Mouse (Mus musculus) E14TG2a.4 (cell line): ENCODE measurements around the gene Rasl11a.

Experiments
- CTCF ChIP-seq: conservative IDR thresholded peaks from 2 replicates; pipeline ENCODE4 v1.5.1; 2014; ENCODE audit warnings: low read length
- NANOG ChIP-seq: IDR thresholded peaks from 2 replicates; pipeline ENCODE4 v1.6.1; 2014; ENCODE audit warnings: borderline replicate concordance, low read length, mixed read lengths
- POU5F1 ChIP-seq: IDR thresholded peaks from 2 replicates; pipeline ENCODE4 v1.6.1; 2014; ENCODE audit warnings: low read length, borderline replicate concordance

- no peak for TF ChIP-seq CTCF
- TF ChIP-seq NANOG, result no peak
- no peak for TF ChIP-seq POU5F1
Measured at GRCm38 (mm10) chr5:146817583-146817982, 27.3 kb upstream of the Rasl11a start.
